Mouse (Mus musculus): ENCODE data around the gene Exosc6. TPM values are rescaled to one million over a fixed set of nuclear protein-coding genes. Genes with fewer than 3 reads are reported as not detected.
A peak's percentile ranks its signal among the peaks of the same experiment; 100 is the strongest.
"Not testable (repeated sequence)": the region's sequence is repeated elsewhere in the genome, so short reads cannot be mapped to it uniquely, and the experiment has no call there.

The Exosc6 gene
- total RNA-seq (2017), result 3.1 to 8.9 TPM (median 5.7 TPM) in 3 replicates

- peak; percentile 96 for ATAC-seq (replicated peaks; ENCODE audit: insufficient number of reproducible peaks, low FRiP score, low TSS enrichment, poor library complexity, severe bottlenecking)
These were observed at the start of gene Exosc6 for GRCm38 (mm10) chr8:111056158-111056663. Exosc6 (plus strand) TSS chr8:111056339.

- ATAC-seq (replicated peaks; ENCODE audit: insufficient number of reproducible peaks, low FRiP score, low TSS enrichment, poor library complexity, severe bottlenecking), result not testable (repeated sequence)
These were observed 45.7 kb upstream of the Exosc6 start for GRCm38 (mm10) chr8:111010230-111010991.

GRCm38 (mm10) chr8:111026609-111027008 is 29.5 kb upstream of the Exosc6 start:
- ATAC-seq (replicated peaks; ENCODE audit: insufficient number of reproducible peaks, low FRiP score, low TSS enrichment, poor library complexity, severe bottlenecking), result not testable (repeated sequence)

GRCm38 (mm10) chr8:111027391-111027937 is 28.7 kb upstream of the Exosc6 start:
- ATAC-seq (replicated peaks; ENCODE audit: insufficient number of reproducible peaks, low FRiP score, low TSS enrichment, poor library complexity, severe bottlenecking), result peak; percentile 93

DNA sequence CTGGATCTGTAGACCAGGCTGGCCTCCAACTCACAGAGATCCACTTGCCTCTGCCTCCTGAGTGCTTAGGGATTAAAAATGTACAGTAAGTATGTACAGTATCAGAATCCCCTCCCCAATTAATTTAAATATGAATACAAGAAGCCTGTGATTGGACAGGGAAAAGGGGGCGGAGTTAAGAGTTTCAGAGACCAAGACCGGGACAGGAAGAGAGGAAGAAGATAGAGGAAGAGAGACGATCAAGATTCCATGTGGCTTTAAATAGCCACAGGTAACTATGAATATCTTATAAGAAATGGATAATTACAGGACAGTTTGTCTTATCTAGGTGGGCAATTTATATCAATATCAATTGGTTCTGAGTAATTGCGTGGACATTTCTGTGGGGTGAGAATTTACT is 26.6 kb upstream of the Exosc6 start:
- ATAC-seq (replicated peaks; ENCODE audit: insufficient number of reproducible peaks, low FRiP score, low TSS enrichment, poor library complexity, severe bottlenecking), result no peak

DNA sequence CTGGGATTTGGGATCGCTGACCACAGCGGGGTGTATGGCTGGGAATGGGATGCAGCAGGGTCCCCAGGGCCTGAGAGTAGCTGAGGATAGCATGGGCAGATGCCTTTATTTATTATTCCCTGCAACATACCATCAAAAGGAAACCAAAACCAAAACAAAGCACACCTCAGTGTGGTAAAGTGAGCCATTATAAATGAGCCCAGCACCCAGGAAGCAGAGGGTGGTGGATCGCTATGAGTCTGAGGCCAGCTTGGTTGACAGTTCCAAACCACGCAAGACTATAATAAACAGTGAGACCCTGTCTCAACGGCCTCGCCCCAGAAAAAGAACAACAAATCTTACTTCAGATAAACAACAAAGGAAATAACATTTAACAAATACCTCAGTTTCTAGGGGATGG is 26.1 kb upstream of the Exosc6 start:
- ATAC-seq (replicated peaks; ENCODE audit: insufficient number of reproducible peaks, low FRiP score, low TSS enrichment, poor library complexity, severe bottlenecking), result no peak

DNA sequence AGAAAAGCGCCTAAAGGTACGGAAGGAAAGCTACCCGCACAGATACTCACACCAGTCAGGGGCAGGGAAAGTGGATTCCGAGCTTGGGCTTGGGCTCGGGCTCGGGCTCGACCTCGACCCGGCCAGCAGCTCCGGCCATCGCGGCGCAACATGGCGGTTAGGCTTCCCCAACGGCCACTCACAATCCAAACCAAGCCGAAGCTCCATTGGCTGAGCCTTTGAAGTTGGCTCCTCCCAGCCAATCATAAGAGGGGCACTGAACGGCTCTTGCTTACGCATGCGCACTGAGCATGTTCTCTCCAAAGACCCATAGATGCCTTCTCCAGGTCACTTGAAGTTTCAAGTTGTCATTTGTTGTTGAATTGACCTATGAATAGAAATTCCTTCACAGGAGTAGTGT is 24.6 kb upstream of the Exosc6 start, which contains the start of gene Ddx19b:
Gene Ddx19b (minus strand): TSS at position 180 of the 400 bp plus-strand sequence.
- ATAC-seq (replicated peaks; ENCODE audit: insufficient number of reproducible peaks, low FRiP score, low TSS enrichment, poor library complexity, severe bottlenecking), result no peak

GRCm38 (mm10) chr8:111032916-111033315 is 23.2 kb upstream of the Exosc6 start, which contains the start of gene Aars:
Aars (plus strand) TSS chr8:111033144.
- no peak for ATAC-seq (replicated peaks; ENCODE audit: insufficient number of reproducible peaks, low FRiP score, low TSS enrichment, poor library complexity, severe bottlenecking)

- peak; percentile 99 for ATAC-seq (replicated peaks; ENCODE audit: insufficient number of reproducible peaks, low FRiP score, low TSS enrichment, poor library complexity, severe bottlenecking)
These were observed 22.5 kb upstream of the Exosc6 start for GRCm38 (mm10) chr8:111033482-111034215.

- no peak for ATAC-seq (replicated peaks; ENCODE audit: insufficient number of reproducible peaks, low FRiP score, low TSS enrichment, poor library complexity, severe bottlenecking)
These were observed 21.9 kb upstream of the Exosc6 start for GRCm38 (mm10) chr8:111034276-111034675.

DNA sequence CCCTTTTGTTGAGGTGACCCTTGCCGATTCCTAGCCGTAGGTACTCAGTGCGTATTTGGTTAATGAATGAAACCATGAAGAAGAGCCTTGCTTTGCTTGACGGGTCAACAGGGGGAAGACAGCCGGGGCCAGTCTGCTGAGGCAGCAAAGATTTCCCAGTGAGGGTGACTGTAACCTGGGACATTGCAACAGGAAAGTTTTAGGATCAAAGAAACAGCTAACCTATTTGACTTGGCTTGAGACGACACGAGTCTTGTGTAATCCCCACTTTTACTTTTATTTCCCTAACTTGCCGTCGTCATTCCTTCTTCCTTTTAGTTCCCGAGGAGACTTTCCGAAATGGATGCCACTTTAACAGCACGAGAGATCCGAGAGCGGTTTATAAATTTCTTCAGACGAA is 19.5 kb upstream of the Exosc6 start:
- ATAC-seq (replicated peaks; ENCODE audit: insufficient number of reproducible peaks, low FRiP score, low TSS enrichment, poor library complexity, severe bottlenecking), result no peak

DNA sequence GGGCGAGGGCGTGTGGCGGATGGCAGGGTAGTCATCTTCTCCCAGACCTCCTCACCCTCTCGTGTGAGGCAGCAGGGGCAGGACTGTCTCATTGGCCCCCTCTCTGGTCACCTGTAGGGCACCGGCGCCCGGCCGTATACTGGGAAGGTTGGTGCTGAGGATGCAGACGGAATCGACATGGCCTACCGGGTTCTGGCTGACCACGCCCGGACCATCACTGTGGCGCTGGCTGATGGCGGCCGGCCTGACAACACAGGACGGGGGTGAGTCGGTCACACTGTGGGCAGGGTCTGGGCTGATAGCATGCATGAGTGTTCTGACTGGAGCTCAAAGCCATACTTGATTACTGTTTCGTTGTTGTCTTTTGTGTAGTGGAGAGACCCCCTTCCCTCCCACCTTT is 13.6 kb upstream of the Exosc6 start:
- 0 out of 2 replicates have a peak, but pooled peaks have one; percentile 25 for ATAC-seq (replicated peaks; ENCODE audit: insufficient number of reproducible peaks, low FRiP score, low TSS enrichment, poor library complexity, severe bottlenecking)

DNA sequence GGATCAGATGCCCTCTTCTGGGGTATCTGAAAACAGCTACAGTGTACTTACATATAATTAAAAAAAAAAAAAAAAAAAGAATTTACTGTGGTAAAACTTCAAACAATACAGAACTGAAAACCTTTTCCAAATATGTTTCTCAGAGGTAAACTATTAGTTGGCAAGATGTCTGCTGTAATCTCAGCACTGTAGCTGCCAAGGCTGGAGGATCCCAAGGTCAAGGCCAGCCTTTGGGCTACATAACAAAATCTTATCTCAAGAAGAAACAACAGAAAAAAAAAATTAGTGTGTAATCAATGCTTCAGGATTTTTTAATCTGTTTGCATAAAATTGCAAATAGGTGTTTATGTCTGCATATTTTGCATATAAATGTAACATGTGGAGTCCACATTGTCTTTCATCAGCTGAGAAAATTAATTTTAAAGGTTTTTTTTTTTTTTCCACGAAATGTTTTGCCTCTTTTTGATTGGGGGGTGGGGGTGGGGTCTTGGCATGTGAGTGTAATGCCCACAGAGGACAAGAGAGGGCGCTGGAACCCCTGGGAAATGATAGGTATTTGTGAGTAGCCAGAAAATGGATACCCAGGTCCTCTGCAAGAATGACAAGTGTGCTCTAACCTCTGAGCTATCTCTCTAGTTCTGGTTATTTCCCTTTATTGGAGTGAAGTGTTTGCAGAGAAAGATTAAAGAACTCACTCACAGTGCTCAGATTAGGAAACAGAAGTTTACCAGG is 12.0 kb upstream of the Exosc6 start:
- no peak for ATAC-seq (replicated peaks; ENCODE audit: insufficient number of reproducible peaks, low FRiP score, low TSS enrichment, poor library complexity, severe bottlenecking)

DNA sequence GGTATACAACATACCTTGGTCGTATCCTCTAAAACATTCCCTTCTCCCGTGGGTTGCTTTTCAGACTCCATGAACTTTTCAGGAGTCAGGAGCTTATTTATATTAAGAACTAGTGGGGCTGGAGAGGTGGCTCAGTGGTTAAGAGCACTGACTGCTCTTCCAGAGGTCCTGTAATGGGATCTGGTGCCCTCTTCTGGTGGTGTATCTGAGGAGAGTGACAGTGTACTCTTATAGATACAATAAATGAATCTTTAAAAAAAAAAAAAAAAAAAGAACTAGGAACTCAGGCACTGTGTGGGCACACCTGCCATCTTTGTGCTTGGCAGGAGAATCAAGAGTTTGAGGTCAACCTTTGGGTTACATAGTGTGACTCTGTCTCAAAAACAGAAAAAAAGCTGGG is 7.4 kb upstream of the Exosc6 start:
- ATAC-seq (replicated peaks; ENCODE audit: insufficient number of reproducible peaks, low FRiP score, low TSS enrichment, poor library complexity, severe bottlenecking), result no peak

DNA sequence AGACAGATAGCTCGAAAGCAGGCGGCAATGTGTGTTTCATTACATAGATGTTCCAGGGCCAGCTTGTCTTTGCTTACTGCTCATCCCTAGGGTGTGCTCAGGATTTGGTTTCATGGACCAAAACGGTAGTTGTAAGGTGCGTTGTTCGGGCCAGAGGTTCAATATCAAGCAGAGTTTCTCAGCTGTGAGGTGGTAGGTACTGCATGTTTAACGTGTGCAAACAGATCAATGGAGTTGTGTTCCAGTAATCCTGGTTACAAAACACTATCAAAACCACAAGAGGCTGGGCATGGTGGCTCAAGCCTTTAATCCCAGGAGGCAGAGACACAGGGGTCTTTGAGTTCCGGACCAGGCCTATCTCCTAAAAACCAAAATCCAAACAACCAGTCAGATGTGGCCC is 7.0 kb upstream of the Exosc6 start:
- no peak for ATAC-seq (replicated peaks; ENCODE audit: insufficient number of reproducible peaks, low FRiP score, low TSS enrichment, poor library complexity, severe bottlenecking)

- ATAC-seq (replicated peaks; ENCODE audit: insufficient number of reproducible peaks, low FRiP score, low TSS enrichment, poor library complexity, severe bottlenecking), result no peak
These were observed 2.2 kb upstream of the Exosc6 start for GRCm38 (mm10) chr8:111053827-111054518.

DNA sequence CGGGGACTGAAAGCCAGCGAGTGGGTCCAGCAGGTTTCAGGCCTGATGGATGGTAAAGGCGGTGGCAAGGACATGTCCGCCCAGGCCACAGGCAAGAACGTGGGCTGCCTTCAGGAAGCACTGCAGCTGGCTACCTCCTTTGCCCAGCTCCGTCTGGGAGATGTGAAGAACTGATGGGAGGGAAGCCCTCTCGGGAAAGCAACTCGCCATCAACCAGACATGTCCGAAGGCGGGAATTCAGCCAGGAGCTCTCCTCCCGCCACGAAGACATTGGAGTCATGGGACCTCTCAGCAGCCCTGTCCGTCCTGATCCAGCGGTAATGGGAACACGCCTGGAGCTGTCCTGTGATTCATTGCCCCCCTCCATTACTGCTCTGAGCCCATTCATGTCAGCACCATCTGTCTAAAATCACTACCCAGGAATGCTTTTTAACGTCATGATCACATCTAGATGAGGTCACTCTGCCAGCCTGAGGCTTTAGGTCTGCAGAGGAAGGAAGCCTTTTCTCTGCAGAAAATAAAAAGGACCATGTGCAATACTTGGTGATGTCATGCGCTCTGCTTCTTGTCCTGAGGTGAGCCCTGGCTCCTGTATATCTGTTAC is 1.0 kb upstream of the Exosc6 start:
- no peak for ATAC-seq (replicated peaks; ENCODE audit: insufficient number of reproducible peaks, low FRiP score, low TSS enrichment, poor library complexity, severe bottlenecking)

DNA sequence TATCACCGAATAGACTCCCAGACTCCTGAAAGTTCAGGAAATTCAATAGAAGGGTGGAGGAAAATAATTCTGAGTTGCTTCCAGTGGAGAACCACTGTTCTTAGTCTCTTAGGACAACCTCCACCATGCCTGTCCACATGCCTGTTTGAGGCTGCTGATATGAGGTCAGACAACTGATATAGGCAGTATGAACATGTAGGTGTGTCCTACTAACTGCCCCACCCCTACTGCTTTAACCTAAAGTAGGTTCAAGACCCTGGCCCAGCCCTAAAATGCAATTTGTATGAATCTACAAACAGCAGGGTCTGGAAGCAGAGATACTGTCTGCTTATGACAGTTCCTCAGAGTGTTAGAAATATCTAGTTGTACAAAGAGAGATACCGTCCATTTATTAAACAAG is 478 bp upstream of the Exosc6 start:
- no peak for ATAC-seq (replicated peaks; ENCODE audit: insufficient number of reproducible peaks, low FRiP score, low TSS enrichment, poor library complexity, severe bottlenecking)
